Mouse (Mus musculus): ENCODE data around the gene Senp3.

DNA sequence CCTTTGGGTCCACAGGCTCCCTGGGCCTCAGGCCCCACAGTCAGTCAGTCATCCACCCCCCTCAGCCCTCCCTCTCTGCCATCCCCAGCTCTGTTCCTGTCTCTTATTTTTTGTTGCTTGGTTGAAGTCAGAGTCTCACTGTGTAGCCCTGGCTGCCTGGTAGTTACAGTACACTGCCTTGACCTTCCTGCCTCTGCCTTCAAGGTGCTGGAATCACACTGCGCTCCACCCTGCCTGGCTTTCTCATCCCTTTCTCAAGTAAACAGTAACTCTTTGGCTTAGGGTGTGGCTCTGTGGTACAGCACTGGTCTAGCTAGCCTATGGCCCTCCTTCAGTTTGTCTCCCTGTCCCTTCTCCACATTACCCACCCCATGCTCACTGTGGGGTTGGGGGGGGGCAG, 8.0 kb upstream of the Senp3 start:
- TF ChIP-seq CTCF (conservative IDR thresholded peaks at IDR 0.05; ENCODE audit: low read length), result no peak
- no peak for TF ChIP-seq POU5F1 (IDR thresholded peaks at IDR 0.05; ENCODE audit: borderline replicate concordance, low read length)
- no peak for TF ChIP-seq NANOG (IDR thresholded peaks at IDR 0.05; ENCODE audit: borderline replicate concordance, low read length)
